In the genomic region with DNA sequence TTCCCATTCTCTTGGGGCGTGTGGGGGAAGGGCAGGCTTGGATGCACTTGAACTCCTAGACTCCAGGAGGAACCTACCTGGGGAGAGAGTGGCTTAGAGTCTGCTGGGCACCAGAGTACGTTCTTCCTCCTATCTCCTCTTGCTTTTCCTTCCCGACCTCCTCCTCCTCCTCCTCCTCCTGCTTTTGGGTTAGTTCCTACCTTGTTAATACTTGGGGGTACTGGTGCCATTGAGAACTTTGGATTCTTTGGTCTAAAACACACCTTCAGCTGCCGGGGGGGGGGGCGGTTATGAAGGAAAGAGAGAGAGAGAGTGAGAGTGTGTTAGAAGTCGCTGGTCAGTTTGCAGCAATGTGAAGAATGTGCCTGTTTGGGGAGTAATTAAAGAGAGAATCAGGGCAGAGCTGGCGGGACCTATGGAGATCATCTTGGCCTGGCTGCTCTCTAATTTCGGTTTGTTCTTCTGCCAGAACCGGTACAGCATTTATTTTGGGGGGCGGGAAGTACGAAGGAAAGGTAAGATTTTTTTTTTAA, we compare ENCODE assay signal across 8 mouse cellular contexts.
DNase-seq lines count a peak whose midpoint lies in the region; ATAC-seq and TF ChIP-seq lines count a peak whose summit lies in the region.

No protein-coding gene starts in this region.

- H3K36me3 ChIP-seq in heart, postnatal 0 days (replicated peaks; ENCODE audit: control insufficient read depth, insufficient read depth, low read length), result no peaks in the 10 kb centered on the region
- no peaks in the 10 kb centered on the region for H3K36me3 ChIP-seq in hindbrain, embryonic 16.5 days (ENCODE audit: control insufficient read depth, insufficient read depth, low read length)
- no peaks in the 10 kb centered on the region for H3K36me3 ChIP-seq in midbrain, embryonic 11.5 days (ENCODE audit: control insufficient read depth, insufficient read depth, low read length)

- intact Hi-C loops in heart, postnatal 25 days (cut with DNase I), result loop anchor here (10.0 kb wide), 1 partner anchor 169 kb away; no protein-coding TSS in a partner anchor
- intact Hi-C loops in left cerebral cortex, postnatal 10 days (cut with DNase I), result loop anchor here (10.0 kb wide), 2 partner anchors 529 to 699 kb away; no protein-coding TSS in a partner anchor

- no peak for TF ChIP-seq EP300 in heart, postnatal 0 days (IDR thresholded peaks at IDR 0.05; ENCODE audit: low read depth)

- peak overlapping the region; percentile 79 for H3K9ac ChIP-seq in heart, postnatal 0 days (replicated peaks; ENCODE audit: low read depth, low read length)
- peak overlapping the region; percentile 84 for H3K9ac ChIP-seq in hindbrain, embryonic 16.5 days (ENCODE audit: low read depth, low read length)
- peak overlapping the region; percentile 90 for H3K9ac ChIP-seq in midbrain, embryonic 11.5 days (ENCODE audit: low read length)

- no peaks in the 10 kb centered on the region for H3K27me3 ChIP-seq in heart, postnatal 0 days (ENCODE audit: control insufficient read depth, insufficient read depth, low read length)
- no peaks in the 10 kb centered on the region for H3K27me3 ChIP-seq in Patski
- H3K27me3 ChIP-seq in hindbrain, embryonic 16.5 days (replicated peaks; ENCODE audit: control insufficient read depth, insufficient read depth, low read length), result peaks cover 11% of the 10 kb centered on the region
- H3K27me3 ChIP-seq in midbrain, embryonic 11.5 days (ENCODE audit: control insufficient read depth, insufficient read depth, low read length), result no peaks in the 10 kb centered on the region

- 29% methylated on average over 10 of the region's 11 CpGs for WGBS in heart, postnatal 0 days
- 14% methylated on average over 9 of the region's 11 CpGs for WGBS in hindbrain, embryonic 16.5 days
- WGBS in midbrain, embryonic 11.5 days, result 9% methylated on average over 11 of the region's 11 CpGs

- H3K4me2 ChIP-seq in heart, postnatal 0 days (ENCODE audit: low read depth, low read length), result peak overlapping the region; percentile 96
- peak overlapping the region; percentile 79 for H3K4me2 ChIP-seq in hindbrain, embryonic 16.5 days (ENCODE audit: low read length)
- peak overlapping the region; percentile 93 for H3K4me2 ChIP-seq in midbrain, embryonic 11.5 days

- H3K9me3 ChIP-seq in heart, postnatal 0 days (replicated peaks; ENCODE audit: control insufficient read depth, low read length), result no peaks in the 10 kb centered on the region
- no peaks in the 10 kb centered on the region for H3K9me3 ChIP-seq in hindbrain, embryonic 16.5 days (ENCODE audit: control insufficient read depth, low read length)
- no peaks in the 10 kb centered on the region for H3K9me3 ChIP-seq in midbrain, embryonic 11.5 days (ENCODE audit: control insufficient read depth, low read length)

- CTCF ChIA-PET in Patski (lab: Charles Lee), result interaction anchor here (1.4 kb wide), 1 partner anchor 31 kb away, joined by 3 read pairs; no protein-coding TSS in a partner anchor

- peaks cover 48% of the 10 kb centered on the region for H3K4me1 ChIP-seq in heart, postnatal 0 days (ENCODE audit: control insufficient read depth, insufficient read depth)
- peaks cover 11% of the 10 kb centered on the region for H3K4me1 ChIP-seq in hindbrain, embryonic 16.5 days (ENCODE audit: control insufficient read depth, insufficient read depth, low read depth, low read length)
- peaks cover 73% of the 10 kb centered on the region for H3K4me1 ChIP-seq in midbrain, embryonic 11.5 days (ENCODE audit: control insufficient read depth, insufficient read depth, low read length)

- ATAC-seq in heart, postnatal 0 days (ENCODE audit: insufficient read depth, low read depth), result no peak
- peak; percentile 31 for ATAC-seq in Patski
- no peak; the same call in 1 of the 2 replicates for ATAC-seq in hindbrain, embryonic 16.5 days
- no peak for ATAC-seq in midbrain, embryonic 11.5 days (ENCODE audit: low FRiP score)

- POLR2A ChIA-PET in Patski (lab: Charles Lee), result interaction anchor here (0.5 to 1.3 kb wide), 5 partner anchors 12 to 1238 kb away, joined by 3 to 5 read pairs (median 3); no protein-coding TSS in a partner anchor

- DNase-seq in heart, postnatal 0 days (ENCODE audit: low spot score), result no peak
- no peak for DNase-seq in heart, postnatal 25 days (ENCODE audit: low spot score)
- DNase-seq in Patski (ENCODE audit: low read depth, low spot score), result no peak
- peak; percentile 95 for DNase-seq in midbrain, embryonic 11.5 days (ENCODE audit: low spot score, missing footprints)
- DNase-seq in cerebellum, postnatal 36 days, result no peak
- DNase-seq in spleen, postnatal 14 days (ENCODE audit: low spot score in 2 of 2), result no peak
- DNase-seq in left cerebral cortex, postnatal 10 days (ENCODE audit: extremely low spot score in 1 of 2, low spot score in 2 of 2), result no peak

- in situ Hi-C loops in Patski (cut with MboI; ENCODE audit: low pct_unique_long_range_greater_than_20kb), result no loop called here

- no peak for TF ChIP-seq CTCF in heart, postnatal 0 days (IDR thresholded peaks at IDR 0.05; ENCODE audit: low read depth)
- no peak for TF ChIP-seq CTCF in Patski (IDR thresholded peaks at IDR 0.05)

- H3K4me3 ChIP-seq in heart, postnatal 0 days (ENCODE audit: low read depth, low read length), result peak overlapping the region; percentile 80
- H3K4me3 ChIP-seq in hindbrain, embryonic 16.5 days (ENCODE audit: low read length), result peak overlapping the region; percentile 69
- H3K4me3 ChIP-seq in midbrain, embryonic 11.5 days (ENCODE audit: low read depth, low read length), result peak overlapping the region; percentile 58

- H3K27ac ChIP-seq in heart, postnatal 0 days (ENCODE audit: low read depth), result peak overlapping the region; percentile 91; the same call in 1 of the 2 replicates
- H3K27ac ChIP-seq in hindbrain, embryonic 16.5 days (ENCODE audit: low read depth, low read length), result peak overlapping the region; percentile 91
- H3K27ac ChIP-seq in midbrain, embryonic 11.5 days (ENCODE audit: low read depth, low read length), result peak overlapping the region; percentile 90; the same call in 1 of the 2 replicates
